Mouse (Mus musculus) spleen, adult 12 weeks (tissue): ENCODE results near the gene Hist2h3c2.
"Not testable (repeated sequence)": the region's sequence is repeated elsewhere in the genome, so short reads cannot be mapped to it uniquely, and the experiment has no call there.

Source experiments
- DNase-seq: peaks from one replicate; pipeline ENCODE4 v3.0.0; 2022; ENCODE audit warnings: low spot score

Gene Hist2h3c2

GRCm38 (mm10) chr3:96235836-96236235 lies 3.1 kb downstream of the Hist2h3c2 start:
- no peak for DNase-seq

GRCm38 (mm10) chr3:96234914-96235313 lies 4.0 kb downstream of the Hist2h3c2 start:
- no peak for DNase-seq

GRCm38 (mm10) chr3:96231758-96232120 lies 7.2 kb downstream of the Hist2h3c2 start:
- no peak for DNase-seq

- DNase-seq: no peak
Observed at GRCm38 (mm10) chr3:96230910-96231757, 7.8 kb downstream of the Hist2h3c2 start.

GRCm38 (mm10) chr3:96230404-96230803 lies 8.5 kb downstream of the Hist2h3c2 start:
- DNase-seq: no peak

GRCm38 (mm10) chr3:96228828-96229227 lies 10.1 kb downstream of the Hist2h3c2 start:
- DNase-seq: no peak

GRCm38 (mm10) chr3:96226695-96227648 lies 12.0 kb downstream of the Hist2h3c2 start:
- DNase-seq: no peak

- no peak for DNase-seq
Observed at GRCm38 (mm10) chr3:96225421-96225820, 13.5 kb downstream of the Hist2h3c2 start.

- DNase-seq: no peak
Observed at GRCm38 (mm10) chr3:96222774-96223173, 16.2 kb downstream of the Hist2h3c2 start.

GRCm38 (mm10) chr3:96221640-96222038 lies 17.3 kb downstream of the Hist2h3c2 start:
- DNase-seq: peak; percentile 33

GRCm38 (mm10) chr3:96220765-96221639 lies 17.9 kb downstream of the Hist2h3c2 start, which contains the start of the genes Hist2h2ac and Hist2h2be:
Gene Hist2h2ac, minus strand, starts transcription at chr3:96220880.
Gene Hist2h2be, plus strand, starts transcription at chr3:96221119.
- peak; percentile 87 for DNase-seq

- not testable (repeated sequence) for DNase-seq
Observed at GRCm38 (mm10) chr3:96220131-96220764, 18.7 kb downstream of the Hist2h3c2 start.

- DNase-seq: peak; percentile 78
Observed at GRCm38 (mm10) chr3:96219661-96220130, 19.2 kb downstream of the Hist2h3c2 start, which contains the start of the genes Bola1 and Hist2h2ab. Gene Bola1, minus strand, starts transcription at chr3:96219709. Gene Hist2h2ab, plus strand, starts transcription at chr3:96219865.

- DNase-seq: peak; percentile 35
Observed at GRCm38 (mm10) chr3:96219191-96219641, 19.7 kb downstream of the Hist2h3c2 start.

GRCm38 (mm10) chr3:96209242-96209641 lies 29.7 kb downstream of the Hist2h3c2 start:
- no peak for DNase-seq

- no peak for DNase-seq
Observed at GRCm38 (mm10) chr3:96207819-96208218, 31.1 kb downstream of the Hist2h3c2 start.

GRCm38 (mm10) chr3:96199731-96200130 lies 39.2 kb downstream of the Hist2h3c2 start:
- DNase-seq: no peak

- DNase-seq: not testable (repeated sequence)
Observed at GRCm38 (mm10) chr3:96198601-96199251, 40.2 kb downstream of the Hist2h3c2 start.

- peak; percentile 16 for DNase-seq
Observed at GRCm38 (mm10) chr3:96198181-96198580, 40.7 kb downstream of the Hist2h3c2 start.

- DNase-seq: peak; percentile 68
Observed at GRCm38 (mm10) chr3:96197129-96197749, 41.7 kb downstream of the Hist2h3c2 start.
